Mouse (Mus musculus) liver, postnatal 0 days (tissue): ENCODE measurements around the gene Kcnab2. TPM values are rescaled to one million over a fixed set of nuclear protein-coding genes. Genes with fewer than 3 reads are reported as not detected.

Experiments used
- ATAC-seq: fragments of 200-750 bp; cut with Nextera tagmentation; 2 replicates; pipeline ENCODE4 v1.8.0; 2017; ENCODE audit warnings: mild to moderate bottlenecking, moderate library complexity
- DNase-seq: peaks from one replicate; pipeline ENCODE4 v3.0.0-alpha.2; 2016
- H3K27ac ChIP-seq: fragments of 300-500 bp; sonication (generic); 2 replicates; pipeline ENCODE4 v1.5.1; 2014; ENCODE audit warnings: antibody characterized with exemption, moderate library complexity, mild to moderate bottlenecking, low read depth
- H3K27me3 ChIP-seq: fragments of 300-500 bp; sonication (generic); 2 replicates; pipeline ENCODE4 v1.6.1; 2014; ENCODE audit warnings: low read length, control low read depth, mixed read lengths; ENCODE audit not compliant: insufficient read depth
- H3K36me3 ChIP-seq: fragments of 300-500 bp; sonication (generic); replicated peaks from 2 replicates; pipeline ENCODE4 v1.6.1; 2014; ENCODE audit warnings: mild to moderate bottlenecking, control low read depth, low read length, moderate library complexity, mixed read lengths; ENCODE audit not compliant: insufficient read depth
- H3K4me1 ChIP-seq: fragments of 300-500 bp; sonication (generic); 2 replicates; pipeline ENCODE4 v1.6.1; 2014; ENCODE audit warnings: antibody characterized with exemption, mild to moderate bottlenecking, control low read depth; ENCODE audit not compliant: insufficient read depth
- H3K4me2 ChIP-seq: fragments of 300-500 bp; sonication (generic); 2 replicates; pipeline ENCODE4 v1.6.1; 2014; ENCODE audit warnings: low read depth, mild to moderate bottlenecking, low read length, moderate library complexity, mixed read lengths
- H3K4me3 ChIP-seq: fragments of 300-500 bp; sonication (generic); 2 replicates; pipeline ENCODE4 v1.5.1; 2014; ENCODE audit warnings: low read depth, low read length
- H3K9ac ChIP-seq: fragments of 300-500 bp; sonication (generic); replicated peaks from 2 replicates; pipeline ENCODE4 v1.6.1; 2014; ENCODE audit warnings: mild to moderate bottlenecking, moderate library complexity
- H3K9me3 ChIP-seq: fragments of 300-500 bp; sonication (generic); 2 replicates; pipeline ENCODE4 v1.6.1; 2016; ENCODE audit warnings: mild to moderate bottlenecking, control low read depth, low read length, mixed read lengths
- CTCF ChIP-seq: sonication (generic); IDR thresholded peaks from 2 replicates; pipeline ENCODE4 v1.5.1; 2016; ENCODE audit warnings: antibody characterized with exemption, low read depth
- EP300 ChIP-seq: IDR thresholded peaks from 2 replicates; pipeline ENCODE4 v1.6.1; 2016; ENCODE audit warnings: antibody characterized with exemption, low read depth, mild to moderate bottlenecking
- WGBS: fragments of 180-500 bp; shearing (Covaris S2); extraction: QIAGEN DNeasy Blood & Tissue Kit; methylation state at CpG from one replicate; pipeline ENCODE4 v1.1.7; 2014; ENCODE audit not compliant: insufficient replicate concordance; 5-methylcytosine and 5-hydroxymethylcytosine counted together
- polyA plus RNA-seq: library from polyadenylated mRNA; unstranded; fragments of >200 nt; fragmentation: Nextera tagmentation; extraction: Ambion mirVana; gene quantifications from 2 replicates; pipeline ENCODE4 v1.2.1, GENCODE M21; 2015

Gene Kcnab2
- polyA plus RNA-seq, 1 experiment from 2014 or later, result 6.7 TPM

DNA sequence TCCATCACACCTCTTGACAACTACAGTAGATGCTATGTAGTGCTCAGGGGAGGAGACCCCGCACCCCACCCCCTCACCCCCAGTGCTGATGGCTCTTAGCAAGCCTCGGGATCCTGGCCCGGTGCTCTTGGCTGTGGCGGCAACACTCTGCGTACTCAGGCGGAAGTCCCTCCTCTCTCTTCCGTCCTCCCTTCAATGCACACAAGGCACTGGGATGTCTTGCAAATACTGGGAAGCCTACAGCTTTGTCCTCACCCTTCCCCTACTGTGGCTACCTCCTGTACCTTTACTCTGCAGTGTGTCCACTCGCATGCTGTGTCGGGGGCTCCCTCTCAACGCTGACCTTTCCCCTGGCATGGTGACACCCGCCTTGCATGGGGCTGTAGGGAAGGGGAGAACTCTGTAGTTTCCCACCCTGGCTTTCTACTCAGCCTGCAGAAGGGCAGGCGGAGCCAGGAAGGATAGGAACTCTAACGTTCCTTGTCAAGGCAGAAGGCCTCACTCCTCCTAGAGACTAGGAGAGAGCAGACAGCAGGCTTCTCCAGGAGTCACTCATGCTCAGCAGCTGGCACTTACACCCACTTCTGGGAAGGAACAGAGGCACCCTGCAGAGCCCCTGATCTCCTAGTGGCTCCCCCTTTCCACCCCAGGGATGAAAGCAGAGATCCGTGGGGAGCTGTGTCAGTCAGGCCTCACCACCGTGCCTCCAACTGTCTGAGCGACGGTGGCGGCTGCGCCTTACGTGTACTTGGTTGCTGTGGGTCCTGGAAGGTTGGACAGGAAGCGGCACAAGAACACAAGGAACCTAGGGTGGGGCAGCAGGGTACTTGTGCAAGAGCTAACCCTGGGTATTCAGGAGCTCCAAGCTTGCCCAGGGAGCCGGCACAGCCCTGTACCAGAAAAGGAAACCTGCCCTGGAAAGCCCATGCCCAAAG lies 29.7 kb downstream of the Kcnab2 start:
- Histone ChIP-seq H3K4me2 (peak overlapping the region; percentile 63), H3K4me3 (peak overlapping the region; percentile 42)

DNA sequence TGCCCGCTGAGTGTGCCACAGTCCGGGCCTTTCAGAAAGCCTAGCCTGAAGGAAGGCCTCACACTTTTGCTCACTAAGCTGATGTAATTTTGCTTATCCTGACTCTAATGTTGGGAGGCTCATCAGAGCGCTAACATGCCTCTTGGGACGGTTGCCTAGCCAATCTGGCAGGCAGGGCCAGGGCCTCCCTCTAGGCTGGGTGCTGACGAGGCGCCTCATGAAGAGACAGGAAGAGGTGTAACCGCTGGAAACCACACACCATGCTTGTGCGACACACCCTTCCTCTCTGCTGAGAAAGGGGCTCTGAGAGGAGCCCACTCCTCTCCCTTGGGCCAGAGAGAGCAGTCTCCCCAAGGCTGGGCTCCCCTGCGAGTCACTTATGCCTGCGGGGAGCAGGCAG lies 31.5 kb downstream of the Kcnab2 start:
- Histone ChIP-seq H3K4me3 (peak overlapping the region; percentile 3; the same call in 1 of the 2 replicates), H3K9me3 (no peaks in the 10 kb centered on the region), H3K27me3 (no peaks in the 10 kb centered on the region), H3K36me3 (no peaks in the 10 kb centered on the region), H3K9ac (peak overlapping the region; percentile 46), H3K4me1 (peaks cover 13% of the 10 kb centered on the region; the same call in 1 of the 2 replicates), H3K4me2 (peak overlapping the region; percentile 63), H3K27ac (peak overlapping the region; percentile 55; the same call in 1 of the 2 replicates)
- peak; percentile 48 for DNase-seq
- TF ChIP-seq EP300 (no peak), CTCF (no peak)
- peak; percentile 41 for ATAC-seq
- 39% methylated on average over 10 of the region's 10 CpGs for WGBS

More for the DNA sequence above, 29.7 kb downstream of the Kcnab2 start:
- Histone ChIP-seq H3K36me3 (no peaks in the 10 kb centered on the region), H3K9ac (peak overlapping the region; percentile 59), H3K4me1 (peaks cover 13% of the 10 kb centered on the region; the same call in 1 of the 2 replicates), H3K27me3 (no peaks in the 10 kb centered on the region), H3K27ac (peak overlapping the region; percentile 71), H3K9me3 (no peaks in the 10 kb centered on the region)
- WGBS, result 28% methylated on average over 22 of the region's 22 CpGs
- TF ChIP-seq EP300, result no peak
- no peak for TF ChIP-seq CTCF
- no peak for DNase-seq
- ATAC-seq, result peak; percentile 44

GRCm38 (mm10) chr4:152441536-152441935 lies 36.1 kb downstream of the Kcnab2 start:
- 52% methylated on average over 9 of the region's 9 CpGs for whole genome bisulfite sequencing
- H3K9me3 ChIP-seq, result no peaks in the 10 kb centered on the region
- H3K27me3 ChIP-seq, result no peaks in the 10 kb centered on the region
- H3K4me1 ChIP-seq, result peaks cover 9% of the 10 kb centered on the region; the same call in 1 of the 2 replicates
- H3K9ac ChIP-seq, result no peak overlapping the region
- TF ChIP-seq CTCF, result no peak
- TF ChIP-seq EP300, result no peak
- no peak for DNase-seq
- H3K4me3 ChIP-seq, result no peak overlapping the region
- no peak overlapping the region for H3K27ac ChIP-seq
- no peak for ATAC-seq
- no peaks in the 10 kb centered on the region for H3K36me3 ChIP-seq
- no peak overlapping the region for H3K4me2 ChIP-seq

- DNase-seq, result no peak
- no peaks in the 10 kb centered on the region for H3K36me3 ChIP-seq
- no peaks in the 10 kb centered on the region for H3K9me3 ChIP-seq
- peaks cover 4% of the 10 kb centered on the region; the same call in 1 of the 2 replicates for H3K4me1 ChIP-seq
- H3K9ac ChIP-seq, result no peak overlapping the region
- ATAC-seq, result no peak
- TF ChIP-seq CTCF (peak; percentile 22; the same call in 1 of the 2 replicates), EP300 (no peak)
- no peak overlapping the region for H3K27ac ChIP-seq
- no peaks in the 10 kb centered on the region for H3K27me3 ChIP-seq
- H3K4me2 ChIP-seq, result no peak overlapping the region
- WGBS, result 66% methylated on average over 9 of the region's 9 CpGs
- H3K4me3 ChIP-seq, result no peak overlapping the region
These were observed 36.8 kb downstream of the Kcnab2 start for GRCm38 (mm10) chr4:152440882-152441281.

- DNase-seq, result peak; percentile 82
- TF ChIP-seq CTCF (peak; percentile 87), EP300 (no peak)
These were observed 42.4 kb downstream of the Kcnab2 start for GRCm38 (mm10) chr4:152435255-152435654.

DNA sequence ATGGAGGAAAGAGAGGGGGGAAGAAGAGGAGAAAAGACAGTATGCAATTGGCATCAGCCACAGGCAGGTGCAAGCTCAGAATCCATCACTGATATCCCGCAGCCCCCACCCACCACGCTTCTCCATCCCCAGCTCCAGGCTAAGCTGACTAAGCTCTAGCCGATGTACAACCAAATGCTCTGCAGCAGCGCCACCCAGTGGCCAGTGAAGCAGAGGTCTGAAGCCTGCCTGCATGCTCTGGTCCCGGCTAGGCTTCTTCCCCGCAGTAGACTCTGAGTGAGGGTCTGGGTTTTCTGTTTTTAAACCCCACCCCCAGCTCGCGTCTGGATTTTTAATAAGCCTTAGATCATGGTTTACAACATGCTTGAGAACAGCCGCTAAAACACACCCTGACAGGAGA lies 42.8 kb downstream of the Kcnab2 start:
- H3K9ac ChIP-seq, result no peak overlapping the region
- H3K27ac ChIP-seq, result no peak overlapping the region
- H3K36me3 ChIP-seq, result no peaks in the 10 kb centered on the region
- ATAC-seq (peak; percentile 85), DNase-seq (peak; percentile 89)
- H3K4me2 ChIP-seq, result no peak overlapping the region
- no peak overlapping the region for H3K4me3 ChIP-seq
- H3K27me3 ChIP-seq, result no peaks in the 10 kb centered on the region
- WGBS, result 22% methylated on average over 9 of the region's 9 CpGs
- H3K4me1 ChIP-seq, result no peaks in the 10 kb centered on the region
- no peak for TF ChIP-seq EP300
- TF ChIP-seq CTCF, result peak; percentile 82
- no peaks in the 10 kb centered on the region for H3K9me3 ChIP-seq

More at GRCm38 (mm10) chr4:152435255-152435654, 42.4 kb downstream of the Kcnab2 start:
- WGBS, result 23% methylated on average over 10 of the region's 10 CpGs
- peak; percentile 72 for ATAC-seq
- Histone ChIP-seq H3K9ac (no peak overlapping the region), H3K4me1 (no peaks in the 10 kb centered on the region), H3K4me2 (no peak overlapping the region), H3K27me3 (no peaks in the 10 kb centered on the region), H3K27ac (no peak overlapping the region), H3K4me3 (no peak overlapping the region), H3K36me3 (no peaks in the 10 kb centered on the region), H3K9me3 (no peaks in the 10 kb centered on the region)
